Mouse (Mus musculus) cerebellum, adult 2 months (tissue): ENCODE data around the gene Tex22.

Experiments
- CTCF ChIP-seq: fragments of 200-500 bp; IDR thresholded peaks from 2 replicates; pipeline ENCODE4 v1.5.1; 2011; ENCODE audit warnings: low read depth, mild to moderate bottlenecking, control low read depth, low read length, moderate library complexity, borderline replicate concordance; ENCODE audit not compliant: insufficient read depth
- POLR2A ChIP-seq: fragments of 200-500 bp; IDR thresholded peaks from 2 replicates; pipeline ENCODE4 v1.6.1; 2011; ENCODE audit warnings: low read length, control low read depth, borderline replicate concordance; ENCODE audit not compliant: insufficient read depth

DNA sequence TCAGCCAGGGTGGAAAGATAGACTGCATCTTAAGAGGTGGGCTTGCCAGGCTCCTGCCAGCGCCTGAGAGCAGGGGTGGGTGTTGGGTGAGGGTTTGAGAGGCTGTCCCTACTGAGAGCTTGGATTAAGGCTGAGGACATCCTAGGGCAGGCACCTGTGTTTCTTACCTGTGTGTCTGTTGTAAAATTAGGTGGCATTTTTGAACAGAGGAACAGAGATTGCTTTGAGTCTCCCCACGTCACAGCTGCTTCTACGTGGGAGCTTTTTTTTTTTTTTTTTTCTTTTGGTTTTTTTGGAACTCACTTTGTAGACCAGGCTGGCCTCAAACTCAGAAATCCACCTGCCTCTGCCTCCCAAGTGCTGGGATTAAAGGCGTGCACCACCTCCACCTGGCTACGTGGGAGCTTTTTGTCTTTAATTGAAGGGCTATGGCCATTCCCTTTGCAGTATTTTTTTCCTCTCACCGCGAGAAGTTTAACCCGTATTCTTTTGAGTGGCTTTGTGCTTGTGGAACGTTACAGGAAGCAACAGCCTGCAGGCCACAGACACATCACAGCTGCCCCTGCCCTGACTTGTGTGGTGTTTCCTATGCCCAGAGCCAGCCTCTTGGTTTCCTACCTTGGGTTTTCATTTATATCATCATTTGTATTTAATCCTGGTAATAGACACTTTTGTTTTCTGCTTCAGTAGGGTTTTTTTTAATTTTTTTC, 27.1 kb downstream of the Tex22 start:
- no peak for TF ChIP-seq CTCF
- no peak for TF ChIP-seq POLR2A
